Mouse (Mus musculus) stomach, embryonic 15.5 days (tissue): Measurements from ENCODE around the gene Slc43a2. TPM values are rescaled to one million over a fixed set of nuclear protein-coding genes. Genes with fewer than 3 reads are reported as not detected.

ENCODE experiments used
- ATAC-seq: fragments of 200-750 bp; cut with Nextera tagmentation; 2 replicates; pipeline ENCODE4 v1.8.0; 2017; ENCODE audit warnings: low read depth, moderate number of reproducible peaks, moderate TSS enrichment; ENCODE audit not compliant: insufficient read depth, low FRiP score
- H3K27ac ChIP-seq: fragments of 300-500 bp; sonication (generic); 2 replicates; pipeline ENCODE4 v1.5.1; 2015; ENCODE audit warnings: mild to moderate bottlenecking, inconsistent platforms
- H3K27me3 ChIP-seq: fragments of 300-500 bp; sonication (generic); replicated peaks from 2 replicates; pipeline ENCODE4 v1.6.1; 2015; ENCODE audit warnings: inconsistent platforms
- H3K36me3 ChIP-seq: fragments of 300-500 bp; sonication (generic); 2 replicates; pipeline ENCODE4 v1.6.1; 2015; ENCODE audit warnings: inconsistent platforms
- H3K4me1 ChIP-seq: fragments of 300-500 bp; sonication (generic); 2 replicates; pipeline ENCODE4 v1.6.1; 2015; ENCODE audit warnings: inconsistent platforms
- H3K4me2 ChIP-seq: fragments of 300-500 bp; sonication (generic); 2 replicates; pipeline ENCODE4 v1.6.1; 2015; ENCODE audit warnings: mild to moderate bottlenecking, inconsistent platforms
- H3K4me3 ChIP-seq: fragments of 300-500 bp; sonication (generic); replicated peaks from 2 replicates; pipeline ENCODE4 v1.5.1; 2015; ENCODE audit warnings: inconsistent platforms
- H3K9ac ChIP-seq: fragments of 300-500 bp; sonication (generic); 2 replicates; pipeline ENCODE4 v1.6.1; 2015; ENCODE audit warnings: inconsistent platforms
- H3K9me3 ChIP-seq: fragments of 300-500 bp; sonication (generic); 2 replicates; pipeline ENCODE4 v1.6.1; 2016; ENCODE audit warnings: inconsistent platforms
- WGBS: fragments of 180-500 bp; shearing (Covaris S2); methylation state at CpG from one replicate; pipeline ENCODE4 v1.1.7; 2015; 5-methylcytosine and 5-hydroxymethylcytosine counted together
- polyA plus RNA-seq: library from polyadenylated mRNA; unstranded; fragments of >200 nt; fragmentation: Nextera tagmentation; extraction: Ambion mirVana; gene quantifications from 2 replicates; pipeline ENCODE4 v1.2.1, GENCODE M21; 2015

Slc43a2 gene
- polyA plus RNA-seq, 1 experiment from 2014 or later: 4.9 TPM

DNA sequence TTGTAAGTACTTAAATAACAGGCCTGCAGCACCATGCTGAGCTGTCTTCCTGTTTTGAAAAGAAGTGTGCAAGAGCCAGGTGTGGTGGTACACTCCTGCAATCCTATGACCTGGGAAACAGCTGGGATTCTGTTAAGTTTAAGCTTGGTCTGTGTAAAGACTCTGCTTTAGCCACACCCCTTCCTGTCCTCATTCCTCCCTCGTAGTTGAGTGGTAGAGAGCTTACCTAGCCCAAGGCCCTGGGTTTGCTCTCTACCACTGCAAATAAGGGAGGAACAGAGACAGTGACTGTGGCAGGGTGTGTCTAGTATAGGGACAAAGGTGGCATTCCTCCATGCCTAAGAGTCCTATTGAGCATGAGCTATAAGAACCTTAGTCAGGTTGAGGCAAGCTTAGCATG is 73.8 kb downstream of the Slc43a2 start:
- Histone ChIP-seq H3K9ac (no peak overlapping the region), H3K27ac (no peak overlapping the region), H3K4me3 (no peak overlapping the region), H3K36me3 (peaks cover 43% of the 10 kb centered on the region), H3K4me2 (no peak overlapping the region), H3K27me3 (no peaks in the 10 kb centered on the region), H3K9me3 (no peaks in the 10 kb centered on the region), H3K4me1 (no peaks in the 10 kb centered on the region)
- ATAC-seq: no peak
- WGBS: 41% methylated on average over 1 of the region's 1 CpGs

DNA sequence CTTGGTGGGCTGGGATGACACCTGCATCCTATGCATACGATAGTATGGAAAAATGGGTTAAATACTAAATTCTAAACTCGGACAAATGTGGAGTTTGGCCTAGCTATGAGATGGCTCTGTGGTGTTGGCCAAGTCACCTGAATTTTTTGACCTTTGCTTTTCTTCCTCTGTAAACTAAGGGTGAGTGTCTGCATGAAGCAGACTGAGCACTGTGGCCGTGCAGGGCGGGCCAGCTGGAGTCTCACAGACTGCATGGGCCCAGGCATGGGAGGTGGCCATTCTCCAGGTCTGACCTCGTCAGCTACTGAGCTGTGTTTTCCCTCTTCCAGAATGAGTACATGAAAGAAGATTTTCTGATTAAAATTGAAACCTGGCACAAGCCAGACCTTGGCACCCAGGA is 77.3 kb downstream of the Slc43a2 start:
- Histone ChIP-seq H3K27ac (no peak overlapping the region), H3K4me3 (no peak overlapping the region), H3K36me3 (peaks cover 27% of the 10 kb centered on the region), H3K9ac (no peak overlapping the region), H3K9me3 (no peaks in the 10 kb centered on the region), H3K4me1 (no peaks in the 10 kb centered on the region), H3K27me3 (no peaks in the 10 kb centered on the region), H3K4me2 (no peak overlapping the region)
- ATAC-seq: no peak
- 87% methylated on average over 5 of the region's 5 CpGs for WGBS

DNA sequence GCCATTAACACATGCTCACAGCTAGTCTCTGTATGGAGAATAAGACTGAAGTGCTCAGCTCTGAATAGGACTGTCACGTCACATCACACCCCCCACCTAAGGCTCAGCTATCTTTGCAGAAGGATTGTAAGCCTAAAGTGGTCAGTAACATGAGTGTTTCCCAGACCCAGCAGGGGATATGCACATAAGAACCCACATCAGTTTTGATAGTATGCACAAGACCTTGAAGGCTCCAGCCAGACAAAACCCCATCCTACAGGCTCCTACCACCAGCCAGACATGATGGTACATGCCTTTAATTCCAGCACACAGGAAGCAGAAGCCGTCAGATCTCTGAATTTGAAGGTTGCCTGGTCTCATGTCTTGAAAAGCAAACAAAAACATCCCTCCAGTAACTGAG is 78.5 kb downstream of the Slc43a2 start:
- H3K9me3 ChIP-seq: no peaks in the 10 kb centered on the region
- no peaks in the 10 kb centered on the region for H3K4me1 ChIP-seq
- 81% methylated on average over 2 of the region's 2 CpGs for WGBS
- H3K27me3 ChIP-seq: no peaks in the 10 kb centered on the region
- ATAC-seq: no peak
- H3K9ac ChIP-seq: no peak overlapping the region
- no peak overlapping the region for H3K4me2 ChIP-seq
- no peak overlapping the region for H3K4me3 ChIP-seq
- no peak overlapping the region for H3K27ac ChIP-seq
- H3K36me3 ChIP-seq: peaks cover 32% of the 10 kb centered on the region

DNA sequence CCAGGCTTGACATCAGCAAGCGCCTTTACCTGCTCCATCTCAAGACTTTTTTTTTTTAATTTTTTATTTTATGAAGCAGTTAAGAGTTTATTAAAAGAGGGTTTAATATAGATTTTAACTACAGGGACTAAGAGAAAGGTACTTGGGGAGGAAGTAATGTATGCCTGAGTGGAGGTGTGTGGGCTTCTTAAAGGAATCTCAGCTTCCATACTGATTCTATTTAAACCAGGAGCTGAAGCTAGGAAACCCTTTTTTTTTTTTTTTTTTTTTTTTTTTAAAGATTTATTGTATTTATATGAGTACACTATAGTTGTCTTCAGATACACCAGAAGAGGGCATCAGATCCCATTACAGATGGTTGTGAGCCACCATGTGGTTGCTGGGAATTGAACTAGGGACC is 83.3 kb downstream of the Slc43a2 start:
- Histone ChIP-seq H3K9me3 (no peaks in the 10 kb centered on the region), H3K4me1 (no peaks in the 10 kb centered on the region; the same call in 1 of the 2 replicates), H3K9ac (no peak overlapping the region), H3K4me2 (no peak overlapping the region), H3K36me3 (peaks cover 33% of the 10 kb centered on the region), H3K27me3 (no peaks in the 10 kb centered on the region), H3K27ac (no peak overlapping the region), H3K4me3 (no peak overlapping the region)
- 100% methylated on average over 1 of the region's 1 CpGs for WGBS
- no peak for ATAC-seq

DNA sequence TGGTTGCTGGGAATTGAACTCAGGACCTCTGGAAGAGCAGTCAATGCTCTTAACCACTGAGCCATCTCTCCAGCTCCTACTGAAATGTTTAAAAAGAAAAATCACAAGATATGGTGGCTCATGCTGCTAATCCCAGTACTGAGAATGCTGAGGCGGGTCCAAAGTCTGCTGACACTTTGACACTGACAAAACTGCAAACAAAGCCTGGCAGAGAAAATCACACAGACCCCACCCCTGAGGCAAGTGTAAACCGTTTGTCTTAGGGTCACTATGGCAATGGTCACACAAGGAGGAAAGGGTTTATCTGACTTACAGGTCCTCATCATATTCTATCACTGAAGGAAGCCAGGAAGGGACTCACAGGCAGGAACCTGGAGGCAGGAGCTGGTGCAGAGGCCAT is 84.1 kb downstream of the Slc43a2 start:
- H3K36me3 ChIP-seq: peaks cover 40% of the 10 kb centered on the region
- no peak overlapping the region for H3K4me2 ChIP-seq
- H3K4me3 ChIP-seq: no peak overlapping the region
- no peaks in the 10 kb centered on the region for H3K27me3 ChIP-seq
- H3K27ac ChIP-seq: no peak overlapping the region
- H3K9me3 ChIP-seq: no peaks in the 10 kb centered on the region
- H3K4me1 ChIP-seq: no peaks in the 10 kb centered on the region; the same call in 1 of the 2 replicates
- 75% methylated on average over 2 of the region's 2 CpGs for WGBS
- ATAC-seq: no peak
- no peak overlapping the region for H3K9ac ChIP-seq

DNA sequence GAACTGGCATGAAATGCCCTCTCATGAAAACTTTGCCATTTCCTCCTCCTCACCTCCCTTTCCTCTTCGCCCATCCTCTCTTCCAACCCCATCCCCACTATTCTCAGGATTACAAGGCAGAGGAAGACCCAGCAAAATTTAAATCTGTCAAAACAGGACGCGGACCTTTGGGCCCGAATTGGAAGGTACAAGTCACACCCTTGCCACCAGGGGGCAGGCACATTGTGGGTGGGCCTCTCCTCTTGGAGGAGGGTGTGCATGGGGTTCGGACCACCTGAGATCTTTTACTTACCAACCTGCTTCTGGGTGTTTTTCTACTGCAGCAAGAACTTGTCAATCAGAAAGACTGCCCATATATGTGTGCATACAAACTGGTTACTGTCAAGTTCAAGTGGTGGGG is 87.6 kb downstream of the Slc43a2 start:
- 83% methylated on average over 5 of the region's 5 CpGs for WGBS
- Histone ChIP-seq H3K4me2 (no peak overlapping the region), H3K36me3 (peaks cover 29% of the 10 kb centered on the region)

DNA sequence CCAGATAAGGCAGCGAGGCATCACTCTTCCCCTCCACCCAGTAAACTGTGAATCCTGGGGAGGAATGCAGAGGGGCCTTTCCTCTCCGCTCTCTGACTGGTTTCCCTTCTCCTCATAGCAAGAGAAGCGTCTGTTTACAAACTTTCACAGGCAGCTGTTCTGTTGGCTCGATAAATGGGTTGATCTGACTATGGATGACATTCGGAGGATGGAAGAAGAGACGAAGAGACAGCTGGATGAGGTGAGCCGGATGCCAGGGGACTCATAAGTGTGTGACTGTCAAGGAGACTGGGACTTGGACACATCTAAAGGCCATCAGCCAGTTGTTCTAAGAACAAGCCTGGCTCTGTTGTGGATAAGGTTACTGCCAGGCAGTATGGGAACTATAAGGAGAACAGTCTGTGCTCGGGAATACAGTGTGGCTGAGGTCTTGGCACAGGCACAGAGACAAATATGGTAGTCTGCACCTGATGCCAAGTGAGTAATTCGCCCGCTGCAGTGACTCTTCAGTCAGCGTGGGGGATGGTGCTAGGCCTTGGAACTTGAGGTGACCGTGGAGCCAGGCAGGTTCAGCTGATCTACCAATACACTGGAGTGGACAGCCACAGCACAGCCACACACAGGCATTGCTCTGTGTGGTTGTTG is 88.8 kb downstream of the Slc43a2 start:
- Histone ChIP-seq H3K9me3 (no peaks in the 10 kb centered on the region), H3K4me2 (no peak overlapping the region), H3K27ac (peak overlapping the region; percentile 35; the same call in 1 of the 2 replicates), H3K4me1 (no peaks in the 10 kb centered on the region; the same call in 1 of the 2 replicates), H3K9ac (no peak overlapping the region), H3K27me3 (no peaks in the 10 kb centered on the region), H3K4me3 (no peak overlapping the region), H3K36me3 (peaks cover 26% of the 10 kb centered on the region; the same call in 1 of the 2 replicates)
- no peak for ATAC-seq
- WGBS: 71% methylated on average over 12 of the region's 12 CpGs

More for the DNA sequence above, 87.6 kb downstream of the Slc43a2 start:
- Histone ChIP-seq H3K27ac (no peak overlapping the region), H3K4me1 (no peaks in the 10 kb centered on the region; the same call in 1 of the 2 replicates), H3K9ac (no peak overlapping the region), H3K27me3 (no peaks in the 10 kb centered on the region), H3K4me3 (no peak overlapping the region), H3K9me3 (no peaks in the 10 kb centered on the region)
- ATAC-seq: no peak

DNA sequence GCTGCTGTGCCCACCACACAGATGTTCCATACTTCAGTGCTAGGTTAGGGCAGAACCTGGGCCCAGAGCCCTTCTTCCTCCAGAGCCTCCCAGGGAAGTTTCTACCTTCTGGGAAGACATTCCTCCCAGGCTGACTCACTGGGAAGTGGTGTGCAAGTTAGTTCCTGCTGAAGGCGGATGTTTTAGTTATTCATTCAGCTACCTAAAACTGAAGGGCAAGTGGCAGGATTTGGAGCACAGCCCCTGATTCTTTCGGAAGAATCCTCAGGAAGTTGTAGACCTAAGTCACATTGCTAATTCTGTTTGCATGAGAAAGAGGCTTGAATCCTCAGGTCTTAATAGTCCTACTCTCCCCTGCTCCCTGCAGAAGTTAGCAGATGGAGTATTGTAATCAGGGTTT is 89.9 kb downstream of the Slc43a2 start:
- Histone ChIP-seq H3K9ac (no peak overlapping the region), H3K36me3 (peaks cover 37% of the 10 kb centered on the region), H3K9me3 (no peaks in the 10 kb centered on the region), H3K4me1 (no peaks in the 10 kb centered on the region; the same call in 1 of the 2 replicates), H3K4me2 (no peak overlapping the region), H3K4me3 (no peak overlapping the region), H3K27me3 (no peaks in the 10 kb centered on the region), H3K27ac (peak overlapping the region; percentile 41; the same call in 1 of the 2 replicates)
- no peak for ATAC-seq
- 81% methylated on average over 2 of the region's 2 CpGs for WGBS

DNA sequence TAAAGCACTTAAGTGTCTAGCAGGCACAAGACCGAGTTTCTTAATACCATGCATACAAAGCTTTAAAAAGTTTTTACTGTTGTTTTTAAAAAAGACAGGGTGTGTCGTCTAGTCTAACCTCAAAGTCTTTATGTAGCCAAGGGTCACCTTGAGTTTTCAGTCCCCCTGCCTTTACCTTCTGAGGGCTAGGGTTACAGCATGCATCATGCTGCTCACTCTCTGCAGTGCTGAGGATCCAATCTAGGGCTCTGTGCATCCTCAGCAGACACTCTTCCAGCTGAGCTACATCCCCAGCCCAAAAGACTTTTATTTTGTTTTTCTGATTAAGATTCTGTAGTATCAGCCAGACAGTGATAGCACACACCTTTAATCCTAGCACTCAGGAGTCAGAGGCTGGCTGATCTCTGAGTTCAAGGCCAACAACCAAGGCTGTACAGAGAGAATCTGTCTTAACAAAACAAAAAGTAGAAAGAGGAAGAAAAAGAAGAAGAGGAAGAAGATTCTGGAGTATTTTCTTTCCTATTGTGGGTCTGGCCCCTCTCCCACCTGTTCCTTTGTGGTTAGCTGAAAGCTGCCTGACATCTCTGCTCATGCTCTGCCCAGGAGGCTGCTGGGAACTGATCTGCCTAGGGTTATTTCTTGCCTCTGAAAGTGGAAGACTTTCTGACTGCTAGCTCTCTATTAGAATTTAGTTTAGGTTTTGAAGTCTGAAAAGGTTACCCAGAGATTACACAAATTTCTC is 91.3 kb downstream of the Slc43a2 start:
- Histone ChIP-seq H3K27me3 (no peaks in the 10 kb centered on the region), H3K36me3 (peaks cover 48% of the 10 kb centered on the region), H3K4me2 (no peak overlapping the region), H3K27ac (peak overlapping the region; percentile 28; the same call in 1 of the 2 replicates), H3K4me3 (no peak overlapping the region), H3K9me3 (no peaks in the 10 kb centered on the region), H3K4me1 (no peaks in the 10 kb centered on the region; the same call in 1 of the 2 replicates), H3K9ac (no peak overlapping the region)
- ATAC-seq: no peak
- 79% methylated on average over 2 of the region's 2 CpGs for WGBS

DNA sequence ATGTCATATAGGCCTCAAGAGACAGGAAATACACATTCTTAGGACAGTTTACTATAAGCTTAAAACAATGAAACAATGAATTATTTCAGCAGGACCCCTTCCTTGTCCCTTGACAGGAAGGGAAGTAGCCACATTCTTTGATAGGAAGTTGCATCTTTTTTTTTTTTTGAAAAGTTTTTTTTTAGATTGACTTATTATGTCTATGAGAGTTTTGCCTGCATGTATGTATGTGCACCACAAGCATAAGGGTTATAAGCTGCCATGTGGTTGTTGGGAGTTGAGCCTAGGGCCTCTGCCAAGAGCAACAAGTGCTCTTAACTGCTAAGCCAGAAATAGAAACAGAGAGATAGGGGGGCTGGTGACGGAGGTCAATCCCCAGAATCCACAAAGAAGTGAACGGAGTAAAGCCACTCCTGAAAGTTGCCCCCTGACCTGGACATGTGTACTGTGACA is 92.6 kb downstream of the Slc43a2 start:
- 56% methylated on average over 2 of the region's 2 CpGs for WGBS

DNA sequence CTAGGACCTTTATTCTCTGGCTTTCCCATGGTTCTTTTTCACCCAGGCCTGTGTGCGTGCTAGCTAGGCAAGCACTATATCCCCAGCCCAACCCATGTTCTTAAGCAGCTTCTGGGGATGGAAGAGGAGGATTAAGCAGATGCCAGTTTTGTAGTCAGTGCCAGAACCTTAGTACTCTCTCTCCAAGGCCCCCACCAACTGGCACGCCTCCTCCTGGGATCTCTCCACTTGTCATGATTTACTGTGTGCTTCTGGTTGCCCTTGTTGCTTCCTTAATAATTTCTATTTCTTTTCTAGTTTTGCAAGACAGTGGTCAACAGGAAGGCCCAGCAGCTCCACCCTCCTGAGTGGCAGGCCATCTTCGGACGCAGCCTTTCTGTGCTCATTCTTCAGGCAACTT is 94.3 kb downstream of the Slc43a2 start:
- no peak for ATAC-seq
- H3K9ac ChIP-seq: no peak overlapping the region
- no peaks in the 10 kb centered on the region for H3K9me3 ChIP-seq
- peaks cover 7% of the 10 kb centered on the region; the same call in 1 of the 2 replicates for H3K4me1 ChIP-seq
- H3K27me3 ChIP-seq: no peaks in the 10 kb centered on the region
- no peak overlapping the region for H3K4me3 ChIP-seq
- H3K36me3 ChIP-seq: peaks cover 29% of the 10 kb centered on the region
- H3K27ac ChIP-seq: no peak overlapping the region
- 81% methylated on average over 4 of the region's 4 CpGs for WGBS
- H3K4me2 ChIP-seq: no peak overlapping the region

More for the DNA sequence above, 92.6 kb downstream of the Slc43a2 start:
- Histone ChIP-seq H3K4me2 (no peak overlapping the region), H3K36me3 (peaks cover 44% of the 10 kb centered on the region), H3K4me1 (no peaks in the 10 kb centered on the region; the same call in 1 of the 2 replicates), H3K4me3 (no peak overlapping the region), H3K27ac (peak overlapping the region; percentile 57; the same call in 1 of the 2 replicates), H3K9ac (no peak overlapping the region), H3K27me3 (no peaks in the 10 kb centered on the region), H3K9me3 (no peaks in the 10 kb centered on the region)
- ATAC-seq: no peak
